ENCODE assay signal across 37 mouse cellular contexts in the genomic region with DNA sequence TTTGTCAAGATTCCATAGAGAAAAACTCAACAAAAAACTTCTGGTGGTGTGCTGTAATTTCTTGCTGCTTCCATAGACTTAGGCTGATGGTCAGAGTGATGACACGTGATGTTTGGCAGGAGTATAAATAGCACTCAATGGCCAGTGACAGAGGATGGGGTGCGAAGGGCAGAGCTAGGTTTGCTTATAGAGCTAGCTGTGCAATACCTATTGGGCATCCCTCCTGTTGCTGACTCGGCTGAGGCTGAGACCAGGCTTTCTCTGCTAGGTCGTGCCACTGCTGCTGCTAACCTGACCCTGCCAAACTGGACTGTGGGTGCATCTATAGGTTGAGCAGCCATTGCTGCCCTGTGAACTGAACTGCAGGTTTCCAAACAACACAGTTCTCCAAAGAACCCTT. TPM values are rescaled to one million over a fixed set of nuclear protein-coding genes. Genes with fewer than 3 reads are reported as not detected.
"Had no signal": no experiment of that assay in that cellular context is flagged by ENCODE, and none has a peak within 500 bp of the region (broad histone marks: within the 10 kb centered on the region; RNA-seq: fewer than 3 reads in every experiment).

No protein-coding gene starts in this region.

- H3K4me3 ChIP-seq: embryonic facial prominence, embryonic 10.5 days; embryonic facial prominence, embryonic 12.5 days; embryonic facial prominence, embryonic 13.5 days; embryonic facial prominence, embryonic 15.5 days; erythroblast, embryonic 14.5 days; forebrain, embryonic 10.5 days; forebrain, embryonic 12.5 days; forebrain, embryonic 13.5 days; forebrain, embryonic 15.5 days; gastrocnemius, adult 2 months; heart, adult 2 months had no signal

- ATAC-seq: forebrain, embryonic 13.5 days; forebrain, embryonic 14.5 days; forebrain, embryonic 15.5 days; forebrain, embryonic 16.5 days; forebrain, postnatal 0 days had no signal

- H3K9me3 ChIP-seq: embryonic facial prominence, embryonic 10.5 days; embryonic facial prominence, embryonic 12.5 days; embryonic facial prominence, embryonic 13.5 days; embryonic facial prominence, embryonic 15.5 days; forebrain, embryonic 10.5 days; forebrain, embryonic 12.5 days; forebrain, embryonic 13.5 days; forebrain, embryonic 15.5 days had no signal

- H3K27ac ChIP-seq: embryonic facial prominence, embryonic 10.5 days; embryonic facial prominence, embryonic 12.5 days; embryonic facial prominence, embryonic 13.5 days; embryonic facial prominence, embryonic 15.5 days; forebrain, embryonic 10.5 days; forebrain, embryonic 12.5 days; forebrain, embryonic 13.5 days; forebrain, embryonic 15.5 days; gastrocnemius, adult 2 months; heart, adult 2 months had no signal

- H3K36me3 ChIP-seq: embryonic facial prominence, embryonic 10.5 days; embryonic facial prominence, embryonic 12.5 days; embryonic facial prominence, embryonic 13.5 days; embryonic facial prominence, embryonic 15.5 days; forebrain, embryonic 10.5 days; forebrain, embryonic 12.5 days; forebrain, embryonic 15.5 days had no signal

- H3K9ac ChIP-seq: embryonic facial prominence, embryonic 12.5 days; embryonic facial prominence, embryonic 13.5 days; embryonic facial prominence, embryonic 15.5 days; forebrain, embryonic 12.5 days; forebrain, embryonic 13.5 days; forebrain, embryonic 15.5 days; forebrain, postnatal 0 days had no signal

- H3K27me3 ChIP-seq: embryonic facial prominence, embryonic 12.5 days; embryonic facial prominence, embryonic 15.5 days; forebrain, embryonic 12.5 days; forebrain, embryonic 15.5 days had no signal

- H3K4me2 ChIP-seq: embryonic facial prominence, embryonic 12.5 days; embryonic facial prominence, embryonic 13.5 days; embryonic facial prominence, embryonic 15.5 days; forebrain, embryonic 12.5 days; forebrain, embryonic 13.5 days; forebrain, embryonic 15.5 days had no signal

- DNase-seq: cerebellum, adult 2 months; cerebellum, adult 8-10 months; cerebellum, adult 9-10 months; cerebellum, adult 9-11 months; cerebellum, postnatal 10 days; cerebellum, postnatal 14 days; cerebellum, postnatal 25 days; cerebellum, postnatal 36 days; embryo, embryonic 11 days; forebrain, postnatal 0 days; gastrocnemius, adult 2 months; gastrocnemius, postnatal 10 days; gastrocnemius, postnatal 14 days; gastrocnemius, postnatal 25 days; gastrocnemius, postnatal 36 days; heart, adult 18-20 months; heart, adult 2 months had no signal

- H3K4me1 ChIP-seq: embryonic facial prominence, embryonic 10.5 days; embryonic facial prominence, embryonic 12.5 days; embryonic facial prominence, embryonic 13.5 days; embryonic facial prominence, embryonic 15.5 days; forebrain, embryonic 10.5 days; forebrain, embryonic 12.5 days; forebrain, embryonic 13.5 days; forebrain, embryonic 15.5 days had no signal

RNA-seq across cellular contexts. Expression of a gene that starts 13.0 kb away (rescaled TPM):
- total RNA-seq: common myeloid progenitor, adult 5-6 weeks; forebrain, postnatal 0 days; gastrocnemius, adult 18-20 months; gastrocnemius, adult 2 months; gastrocnemius, adult 8-10 months; gastrocnemius, postnatal 10 days; gastrocnemius, postnatal 14 days; gastrocnemius, postnatal 25 days; gastrocnemius, postnatal 36 days; gastrocnemius, postnatal 4 days; granulocyte monocyte progenitor cell, adult 5-6 weeks; heart, adult 18-20 months; heart, adult 2 months had no signal
- polyA plus RNA-seq: erythroblast, embryonic 14.5 days; heart, adult 2 months had no signal

RNA-seq across cellular contexts. Expression of a gene that starts 21.7 kb away (rescaled TPM):
- total RNA-seq: common myeloid progenitor, adult 5-6 weeks; forebrain, postnatal 0 days; gastrocnemius, adult 18-20 months; gastrocnemius, adult 2 months; gastrocnemius, adult 8-10 months; gastrocnemius, postnatal 10 days; gastrocnemius, postnatal 14 days; gastrocnemius, postnatal 25 days; gastrocnemius, postnatal 36 days; gastrocnemius, postnatal 4 days; granulocyte monocyte progenitor cell, adult 5-6 weeks; heart, adult 18-20 months; heart, adult 2 months had no signal
- polyA plus RNA-seq: cerebellum, adult 2 months; cortical plate, adult 2 months; embryonic facial prominence, embryonic 10.5 days; embryonic facial prominence, embryonic 12.5 days; forebrain, embryonic 10.5 days; forebrain, embryonic 11.5 days; forebrain, embryonic 12.5 days; forebrain, embryonic 13.5 days; forebrain, embryonic 14.5 days; forebrain, embryonic 15.5 days; forebrain, embryonic 16.5 days; forebrain, postnatal 0 days; frontal cortex, adult 2 months; gonadal fat pad, adult 2 months; heart, adult 2 months had no signal

RNA-seq across cellular contexts. Expression of a gene that starts 40.5 kb away (rescaled TPM):
- total RNA-seq: common myeloid progenitor, adult 5-6 weeks; gastrocnemius, adult 18-20 months; gastrocnemius, adult 2 months; gastrocnemius, adult 8-10 months; gastrocnemius, postnatal 25 days; gastrocnemius, postnatal 36 days; granulocyte monocyte progenitor cell, adult 5-6 weeks; heart, adult 18-20 months; heart, adult 2 months had no signal
- polyA plus RNA-seq: erythroblast, embryonic 14.5 days had no signal
